Mouse (Mus musculus) layer of hippocampus, adult 18-20 months (tissue): ENCODE data around the gene Mical2. TPM values are rescaled to one million over a fixed set of nuclear protein-coding genes. Genes with fewer than 3 reads are reported as not detected.

ENCODE experiments used
- DNase-seq, 2 experiments: peaks; one replicate each; pipeline ENCODE4 v3.0.0; 2022; ENCODE audit warnings: low spot score in 2 of 2
- long read RNA-seq: library from polyadenylated mRNA; stranded (forward); transcript quantifications from one replicate; pipeline ENCODE4 v2.0.0, GENCODE M21; 2021
- total RNA-seq, 2 experiments: library from RNA; stranded (reverse); gene quantifications; 2 replicates each; pipeline ENCODE4 v1.2.3; 2021

The Mical2 gene
- 100 to 1,000 TPM; 611 to 639 TPM for total RNA-seq
- long read RNA-seq, full-length matches to known transcripts, result 2 of 383 reads
- long read RNA-seq, partial matches to known transcripts, result 73 of 383 reads
- long read RNA-seq, other reads (novel, unspliced or antisense), result 308 of 383 reads

GRCm38 (mm10) chr7:112225615-112226262, at the start of gene Mical2:
Mical2 (plus strand) TSS chr7:112225856.
- DNase-seq, result peak; percentile 88 to 94

- DNase-seq, result no peak
Observed at GRCm38 (mm10) chr7:112176627-112177026, 49.0 kb upstream of the Mical2 start.

GRCm38 (mm10) chr7:112180235-112180705, 45.4 kb upstream of the Mical2 start:
- DNase-seq, result peak; percentile 73 to 92

GRCm38 (mm10) chr7:112183258-112183841, 42.3 kb upstream of the Mical2 start:
- peak; percentile 90 to 98 for DNase-seq

GRCm38 (mm10) chr7:112184519-112185225, 41.0 kb upstream of the Mical2 start:
- no peak for DNase-seq

- DNase-seq, result no peak
Observed at GRCm38 (mm10) chr7:112185226-112185745, 40.4 kb upstream of the Mical2 start.

- DNase-seq, result no peak
Observed at GRCm38 (mm10) chr7:112186871-112187270, 38.8 kb upstream of the Mical2 start.

GRCm38 (mm10) chr7:112187536-112188459, 37.9 kb upstream of the Mical2 start:
- DNase-seq, result no peak

GRCm38 (mm10) chr7:112192237-112192636, 33.4 kb upstream of the Mical2 start:
- DNase-seq, result peak in 1 of 2 experiments; percentile 63

- DNase-seq, result no peak
Observed at GRCm38 (mm10) chr7:112192778-112193177, 32.9 kb upstream of the Mical2 start.

- no peak for DNase-seq
Observed at GRCm38 (mm10) chr7:112194286-112194685, 31.4 kb upstream of the Mical2 start.

GRCm38 (mm10) chr7:112197461-112197860, 28.2 kb upstream of the Mical2 start:
- no peak for DNase-seq

- peak in 1 of 2 experiments; percentile 58 for DNase-seq
Observed at GRCm38 (mm10) chr7:112199343-112199742, 26.3 kb upstream of the Mical2 start.

- DNase-seq, result no peak
Observed at GRCm38 (mm10) chr7:112200761-112201160, 24.9 kb upstream of the Mical2 start.

- peak in 1 of 2 experiments; percentile 66 for DNase-seq
Observed at GRCm38 (mm10) chr7:112202194-112202593, 23.5 kb upstream of the Mical2 start.

GRCm38 (mm10) chr7:112202843-112203242, 22.8 kb upstream of the Mical2 start:
- DNase-seq, result no peak

GRCm38 (mm10) chr7:112203937-112204336, 21.7 kb upstream of the Mical2 start:
- no peak for DNase-seq

- no peak for DNase-seq
Observed at GRCm38 (mm10) chr7:112204380-112204963, 21.2 kb upstream of the Mical2 start.

GRCm38 (mm10) chr7:112205513-112205912, 20.1 kb upstream of the Mical2 start:
- no peak for DNase-seq

GRCm38 (mm10) chr7:112207717-112208116, 17.9 kb upstream of the Mical2 start:
- DNase-seq, result no peak
